Mouse (Mus musculus) splenic B cell, adult 2 months (primary cell): ENCODE data around the gene Bak1.
"Not testable (repeated sequence)": the region's sequence is repeated elsewhere in the genome, so short reads cannot be mapped to it uniquely, and the experiment has no call there.

Source experiments
- DNase-seq: peaks from one replicate; pipeline ENCODE4 v3.0.0-alpha.2; 2011; ENCODE audit warnings: low read depth, low spot score
- H3K27me3 ChIP-seq: 2 replicates; pipeline ENCODE4 v1.6.1; 2012; ENCODE audit warnings: mild to moderate bottlenecking, low read length, moderate library complexity, mixed read lengths; ENCODE audit not compliant: control insufficient read depth, poor library complexity, insufficient read depth, severe bottlenecking
- H3K36me3 ChIP-seq: 2 replicates; pipeline ENCODE4 v1.6.1; 2012; ENCODE audit warnings: mild to moderate bottlenecking, low read length, moderate library complexity, mixed read lengths; ENCODE audit not compliant: control insufficient read depth, poor library complexity, insufficient read depth, severe bottlenecking

The Bak1 gene

GRCm38 (mm10) chr17:26995006-26995405, 33.8 kb downstream of the Bak1 start:
- Histone ChIP-seq H3K36me3 (no peaks in the 10 kb centered on the region), H3K27me3 (no peaks in the 10 kb centered on the region)
- DNase-seq: no peak

GRCm38 (mm10) chr17:26994410-26994809, 34.4 kb downstream of the Bak1 start:
- no peak for DNase-seq
- H3K27me3 ChIP-seq: no peaks in the 10 kb centered on the region
- no peaks in the 10 kb centered on the region for H3K36me3 ChIP-seq

- DNase-seq: no peak
- Histone ChIP-seq H3K36me3 (no peaks in the 10 kb centered on the region), H3K27me3 (no peaks in the 10 kb centered on the region)
These were observed 38.3 kb downstream of the Bak1 start for GRCm38 (mm10) chr17:26990521-26990920.

- Histone ChIP-seq H3K36me3 (no peaks in the 10 kb centered on the region), H3K27me3 (no peaks in the 10 kb centered on the region)
- no peak for DNase-seq
These were observed 43.2 kb downstream of the Bak1 start for GRCm38 (mm10) chr17:26985503-26986179.

GRCm38 (mm10) chr17:26983382-26983781, 45.4 kb downstream of the Bak1 start:
- no peak for DNase-seq
- Histone ChIP-seq H3K36me3 (no peaks in the 10 kb centered on the region), H3K27me3 (no peaks in the 10 kb centered on the region)

GRCm38 (mm10) chr17:26981050-26981449, 47.8 kb downstream of the Bak1 start:
- no peak for DNase-seq
- H3K36me3 ChIP-seq: peaks cover 2% of the 10 kb centered on the region
- no peaks in the 10 kb centered on the region for H3K27me3 ChIP-seq

GRCm38 (mm10) chr17:26979426-26979825, 49.4 kb downstream of the Bak1 start:
- Histone ChIP-seq H3K36me3 (peaks cover 6% of the 10 kb centered on the region), H3K27me3 (no peaks in the 10 kb centered on the region)
- peak; percentile 92 for DNase-seq

GRCm38 (mm10) chr17:26977354-26977753, 51.5 kb downstream of the Bak1 start:
- not testable (repeated sequence) for H3K36me3 ChIP-seq, H3K27me3 ChIP-seq
- peak; percentile 48 for DNase-seq

GRCm38 (mm10) chr17:26975415-26975814, 53.4 kb downstream of the Bak1 start:
- DNase-seq: peak; percentile 43
- peaks cover 6% of the 10 kb centered on the region for H3K36me3 ChIP-seq
- H3K27me3 ChIP-seq: no peaks in the 10 kb centered on the region

GRCm38 (mm10) chr17:26974547-26974946, 54.3 kb downstream of the Bak1 start:
- no peak for DNase-seq
- peaks cover 6% of the 10 kb centered on the region for H3K36me3 ChIP-seq
- H3K27me3 ChIP-seq: no peaks in the 10 kb centered on the region

- peak; percentile 97 for DNase-seq
- no peaks in the 10 kb centered on the region for H3K27me3 ChIP-seq
- H3K36me3 ChIP-seq: peaks cover 6% of the 10 kb centered on the region
These were observed 55.9 kb downstream of the Bak1 start, which contains the start of gene Zbtb9 for GRCm38 (mm10) chr17:26972703-26973574. Gene Zbtb9 (plus strand): TSS chr17:26973167.

GRCm38 (mm10) chr17:26972107-26972506, 56.7 kb downstream of the Bak1 start:
- H3K27me3 ChIP-seq: no peaks in the 10 kb centered on the region
- H3K36me3 ChIP-seq: peaks cover 6% of the 10 kb centered on the region
- DNase-seq: no peak

GRCm38 (mm10) chr17:26971247-26971905, 57.4 kb downstream of the Bak1 start:
- DNase-seq: no peak
- H3K27me3 ChIP-seq: no peaks in the 10 kb centered on the region
- H3K36me3 ChIP-seq: 0 out of 2 replicates have a peak, but pooled peaks cover 4% of the 10 kb centered on the region

GRCm38 (mm10) chr17:26970221-26970620, 58.6 kb downstream of the Bak1 start:
- Histone ChIP-seq H3K27me3 (no peaks in the 10 kb centered on the region), H3K36me3 (0 out of 2 replicates have a peak, but pooled peaks cover 4% of the 10 kb centered on the region)
- DNase-seq: no peak
